Mouse (Mus musculus) macrophage (primary cell): ENCODE results near the gene Pcnt. TPM values are rescaled to one million over a fixed set of nuclear protein-coding genes. Genes with fewer than 3 reads are reported as not detected.
A peak's percentile ranks its signal among the peaks of the same experiment; 100 is the strongest.

Source experiments
- H3K27ac ChIP-seq: fragments of 350-480 bp; formaldehyde crosslinking; 2 replicates; pipeline ENCODE4 v1.9.0; 2021
- H3K36me3 ChIP-seq: fragments of 350-480 bp; formaldehyde crosslinking; 2 replicates; pipeline ENCODE4 v1.9.0; 2021; ENCODE audit errors: inconsistent target
- H3K4me3 ChIP-seq: fragments of 350-480 bp; formaldehyde crosslinking; 2 replicates; pipeline ENCODE4 v1.9.0; 2021; ENCODE audit errors: inconsistent target
- H3K79me2 ChIP-seq: fragments of 350-480 bp; formaldehyde crosslinking; 2 replicates; pipeline ENCODE4 v1.9.0; 2021; ENCODE audit errors: inconsistent target
- WGBS: methylation state at CpG from one replicate; pipeline ENCODE4 v1.1.7; 2026; ENCODE audit warnings: inconsistent platforms; ENCODE audit not compliant: missing documents; 5-methylcytosine and 5-hydroxymethylcytosine counted together
- polyA plus RNA-seq: library from polyadenylated mRNA; stranded (reverse); fragments of 250-400 nt; gene quantifications from 3 replicates; pipeline ENCODE4 v1.2.4, GENCODE M21; 2018; ENCODE audit warnings: inconsistent platforms

Pcnt gene
- polyA plus RNA-seq, 1 experiment from 2014 or later: 17.2 TPM

GRCm38 (mm10) chr10:76363233-76363632 is 79.4 kb downstream of the Pcnt start:
- H3K27ac ChIP-seq: no peak overlapping the region
- peaks cover 7% of the 10 kb centered on the region; the same call in 1 of the 2 replicates for H3K36me3 ChIP-seq
- WGBS: 85% methylated on average over 3 of the region's 3 CpGs
- H3K79me2 ChIP-seq: no peaks in the 10 kb centered on the region
- H3K4me3 ChIP-seq: no peak overlapping the region

GRCm38 (mm10) chr10:76358468-76358867 is 84.1 kb downstream of the Pcnt start:
- H3K4me3 ChIP-seq: no peak overlapping the region
- H3K27ac ChIP-seq: no peak overlapping the region
- H3K79me2 ChIP-seq: no peaks in the 10 kb centered on the region
- 44% methylated on average over 5 of the region's 5 CpGs for WGBS
- H3K36me3 ChIP-seq: peaks cover 31% of the 10 kb centered on the region; the same call in 1 of the 2 replicates

DNA sequence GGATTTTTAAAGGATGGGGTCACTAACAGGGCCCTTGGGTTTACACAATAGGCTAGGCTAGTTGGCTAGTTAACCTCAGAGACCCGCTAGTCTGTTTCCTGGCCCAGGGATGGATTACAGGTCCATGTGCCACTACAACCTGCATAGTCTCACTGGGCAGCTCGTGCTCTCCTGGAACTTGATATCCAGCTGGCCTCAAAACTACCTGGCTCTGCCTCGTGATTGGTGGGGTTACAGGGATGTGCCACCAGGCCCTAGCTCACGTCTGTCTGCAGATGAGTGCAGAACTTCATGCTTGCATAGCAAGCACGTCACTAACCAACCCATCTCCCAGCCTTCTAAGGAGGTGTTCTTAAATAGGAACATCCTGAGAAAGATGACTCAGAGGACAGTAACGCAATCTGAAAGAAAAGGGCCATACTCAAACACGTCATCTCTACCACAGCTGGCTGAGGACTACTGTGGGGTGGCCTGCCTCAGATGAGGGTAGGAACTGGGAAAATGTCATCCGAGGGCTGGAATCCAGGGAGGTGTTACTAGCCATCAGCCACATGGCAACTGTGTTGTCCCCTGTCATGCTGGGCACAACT is 85.2 kb downstream of the Pcnt start:
- no peaks in the 10 kb centered on the region for H3K79me2 ChIP-seq
- H3K36me3 ChIP-seq: peaks cover 32% of the 10 kb centered on the region; the same call in 1 of the 2 replicates
- H3K4me3 ChIP-seq: no peak overlapping the region
- 81% methylated on average over 8 of the region's 8 CpGs for WGBS
- no peak overlapping the region for H3K27ac ChIP-seq

DNA sequence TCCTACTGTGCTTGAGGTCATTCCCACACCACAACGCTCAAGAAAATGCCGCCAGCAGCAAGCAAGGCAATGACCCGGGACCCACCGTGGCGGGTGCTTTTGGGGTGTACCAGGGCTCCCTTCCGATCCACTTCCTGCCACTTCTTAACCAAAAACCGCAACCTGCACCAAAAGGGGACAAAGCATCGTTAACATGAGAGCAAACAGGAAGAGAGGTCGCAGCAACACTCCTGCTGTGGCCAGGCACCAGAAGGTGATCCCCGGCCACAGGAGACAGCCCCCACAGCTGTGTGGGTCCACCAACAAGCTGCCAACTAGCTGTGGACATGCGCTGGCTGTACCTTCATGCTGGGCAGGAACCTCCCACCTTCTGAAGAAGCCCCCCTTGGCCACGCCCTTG is 87.6 kb downstream of the Pcnt start:
- H3K36me3 ChIP-seq: peaks cover 39% of the 10 kb centered on the region; the same call in 1 of the 2 replicates
- no peak overlapping the region for H3K4me3 ChIP-seq
- H3K27ac ChIP-seq: no peak overlapping the region
- 44% methylated on average over 12 of the region's 12 CpGs for WGBS
- no peaks in the 10 kb centered on the region for H3K79me2 ChIP-seq

DNA sequence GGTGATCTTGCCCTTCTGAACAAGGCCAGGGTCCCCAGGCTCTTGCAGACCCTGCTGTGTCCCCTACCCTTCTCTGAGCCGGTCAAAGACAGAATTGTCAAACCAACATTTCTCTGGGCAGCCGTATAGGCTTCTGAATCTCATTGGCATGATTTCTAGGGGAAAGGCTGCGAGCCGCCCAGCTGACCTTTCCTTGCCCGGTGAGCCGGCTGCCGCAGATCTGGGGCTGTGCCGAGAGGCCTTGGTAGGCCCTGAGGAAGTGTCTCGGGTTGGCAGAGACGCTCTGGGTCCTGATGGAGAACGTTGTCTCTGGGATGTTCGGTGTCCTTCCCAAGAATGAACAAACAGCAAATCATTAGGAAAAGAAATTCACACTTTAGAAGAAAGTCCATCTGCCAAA is 88.6 kb downstream of the Pcnt start:
- no peaks in the 10 kb centered on the region for H3K79me2 ChIP-seq
- H3K36me3 ChIP-seq: peaks cover 39% of the 10 kb centered on the region; the same call in 1 of the 2 replicates
- H3K27ac ChIP-seq: no peak overlapping the region
- 98% methylated on average over 6 of the region's 12 CpGs for WGBS
- no peak overlapping the region for H3K4me3 ChIP-seq

GRCm38 (mm10) chr10:76351953-76352352 is 90.6 kb downstream of the Pcnt start:
- Histone ChIP-seq H3K36me3 (peaks cover 38% of the 10 kb centered on the region; the same call in 1 of the 2 replicates), H3K79me2 (no peaks in the 10 kb centered on the region), H3K4me3 (no peak overlapping the region), H3K27ac (no peak overlapping the region)
- WGBS: 37% methylated on average over 6 of the region's 7 CpGs

- 15% methylated on average over 4 of the region's 4 CpGs for WGBS
- H3K4me3 ChIP-seq: peak overlapping the region; percentile 51; the same call in 1 of the 2 replicates
- peaks cover 5% of the 10 kb centered on the region; the same call in 1 of the 2 replicates for H3K36me3 ChIP-seq
- peaks cover 30% of the 10 kb centered on the region for H3K79me2 ChIP-seq
- no peak overlapping the region for H3K27ac ChIP-seq
Observed at GRCm38 (mm10) chr10:76346589-76346988, 96.0 kb downstream of the Pcnt start.

DNA sequence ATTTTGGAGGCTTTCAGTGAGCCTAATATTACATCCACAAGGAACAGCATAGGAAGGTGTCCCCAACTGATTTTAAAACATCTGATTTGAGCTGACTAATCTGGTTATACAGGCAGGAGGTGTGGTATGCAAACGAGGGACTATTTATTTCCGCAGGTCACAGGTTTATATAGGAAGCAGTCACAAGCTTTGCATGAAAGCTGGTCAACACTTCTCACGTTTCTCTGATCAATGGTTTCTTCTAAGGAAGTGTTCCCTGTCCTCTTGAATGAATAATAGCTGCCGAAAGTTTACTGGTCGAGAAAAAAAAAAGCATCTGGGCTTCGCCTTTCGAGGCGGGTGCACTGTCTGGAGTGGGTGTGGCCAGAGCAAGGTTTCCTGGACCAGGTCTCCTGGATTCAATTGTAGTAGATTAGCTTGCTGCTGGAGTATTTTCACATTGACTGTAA is 96.5 kb downstream of the Pcnt start:
- Histone ChIP-seq H3K36me3 (0 out of 2 replicates have a peak, but pooled peaks cover under 1% of the 10 kb centered on the region), H3K79me2 (peaks cover 36% of the 10 kb centered on the region), H3K4me3 (peak overlapping the region; percentile 51), H3K27ac (no peak overlapping the region)
- WGBS: under 1% methylated on average over 8 of the region's 8 CpGs

DNA sequence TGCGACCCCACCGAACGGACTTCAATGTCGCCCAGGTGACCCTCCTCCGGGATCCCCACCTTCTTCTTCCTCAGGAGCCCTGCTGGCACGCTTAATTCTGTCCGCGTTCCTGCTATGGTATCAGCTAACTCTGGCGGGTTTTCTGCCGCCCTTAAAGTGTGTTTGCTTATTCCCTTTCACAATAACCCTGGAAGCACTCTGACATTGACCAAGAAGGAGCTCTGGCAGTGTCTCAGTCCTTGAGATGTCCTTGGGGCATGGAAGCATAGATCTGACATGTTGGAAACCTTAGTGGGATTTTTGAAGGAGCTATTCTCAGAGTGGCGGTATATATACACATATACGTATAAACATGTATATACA is 97.1 kb downstream of the Pcnt start:
- peaks cover 36% of the 10 kb centered on the region for H3K79me2 ChIP-seq
- WGBS: 0% methylated on average over 12 of the region's 12 CpGs
- no peaks in the 10 kb centered on the region for H3K36me3 ChIP-seq
- no peak overlapping the region for H3K27ac ChIP-seq
- H3K4me3 ChIP-seq: peak overlapping the region; percentile 51

DNA sequence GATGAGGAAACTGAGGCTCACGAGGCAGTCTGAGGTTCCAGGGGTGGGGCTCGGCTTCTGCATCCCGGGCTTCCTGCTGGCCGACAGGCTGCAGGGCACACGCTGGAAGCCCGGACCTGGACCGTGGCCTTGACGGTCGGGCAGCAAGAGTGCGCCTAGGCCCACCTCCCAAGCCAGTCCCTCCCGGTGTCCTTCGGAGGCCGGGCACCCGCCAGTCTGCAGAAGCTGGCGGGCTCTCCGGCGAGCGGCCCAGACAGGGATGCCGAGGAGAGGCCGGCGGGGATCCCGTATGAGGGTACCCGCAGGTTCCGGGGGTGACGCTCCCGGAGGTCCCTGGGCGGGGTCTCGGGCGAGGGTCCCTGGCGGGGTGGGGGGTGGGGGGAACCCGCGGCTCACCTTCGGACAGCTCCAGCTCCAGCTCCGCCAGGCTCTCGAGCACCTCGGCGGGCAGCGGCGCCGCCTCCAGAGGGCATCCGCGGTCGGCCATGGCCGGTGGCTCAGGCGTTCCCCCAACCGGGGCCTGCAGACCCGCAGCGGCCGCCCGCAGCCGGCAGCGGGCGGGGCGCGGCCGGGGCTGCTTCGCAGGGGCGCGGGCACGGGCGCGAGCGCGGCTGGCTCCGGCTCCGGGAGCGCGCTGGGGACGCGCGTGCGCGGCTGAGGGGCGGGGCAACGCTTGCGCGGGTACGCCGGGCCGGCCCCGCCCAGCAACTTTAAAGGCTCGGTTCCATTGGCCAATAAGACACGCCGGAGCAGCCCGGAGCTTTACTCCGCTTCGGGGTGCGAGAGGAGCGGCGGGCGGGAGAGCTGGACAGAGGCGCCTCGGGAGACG is 97.7 kb downstream of the Pcnt start, which contains the start of gene Dip2a:
TSS of gene Dip2a (minus strand) at position 581 of the 829 bp plus-strand sequence.
- Histone ChIP-seq H3K36me3 (no peaks in the 10 kb centered on the region), H3K27ac (no peak within 1 kb of the TSS), H3K4me3 (peak within 1 kb of the TSS; percentile 51), H3K79me2 (peaks cover 36% of the 10 kb centered on the region)
- WGBS: under 1% methylated on average over 77 of the region's 94 CpGs

GRCm38 (mm10) chr10:76334350-76334749 is 108.2 kb downstream of the Pcnt start:
- Histone ChIP-seq H3K36me3 (no peaks in the 10 kb centered on the region), H3K79me2 (peaks cover 52% of the 10 kb centered on the region; the same call in 1 of the 2 replicates), H3K27ac (no peak overlapping the region), H3K4me3 (no peak overlapping the region)
- WGBS: 80% methylated on average over 4 of the region's 4 CpGs

GRCm38 (mm10) chr10:76332040-76332439 is 110.5 kb downstream of the Pcnt start:
- H3K79me2 ChIP-seq: peaks cover 52% of the 10 kb centered on the region; the same call in 1 of the 2 replicates
- no peak overlapping the region for H3K4me3 ChIP-seq
- no peak overlapping the region for H3K27ac ChIP-seq
- H3K36me3 ChIP-seq: no peaks in the 10 kb centered on the region
- WGBS: 100% methylated on average over 2 of the region's 2 CpGs

DNA sequence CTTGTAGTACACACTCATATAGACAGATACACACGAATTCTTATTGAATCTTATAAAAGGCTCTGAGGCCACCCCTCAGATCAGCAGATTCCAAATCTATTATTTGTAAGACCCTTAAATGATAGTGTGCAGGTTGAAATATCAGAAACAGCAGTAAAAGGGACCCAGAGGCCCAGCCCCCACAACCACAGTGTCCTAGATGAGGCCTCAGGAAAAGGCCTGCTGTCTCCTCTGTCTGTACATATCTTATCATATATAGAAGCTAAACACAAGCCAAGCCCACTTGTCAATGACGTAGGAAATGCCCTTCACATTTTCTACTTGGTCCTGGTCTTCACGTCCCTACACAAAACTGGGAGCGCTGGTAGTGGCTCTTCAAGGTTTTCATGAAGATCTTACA is 113.5 kb downstream of the Pcnt start:
- Histone ChIP-seq H3K27ac (no peak overlapping the region), H3K79me2 (peaks cover 30% of the 10 kb centered on the region; the same call in 1 of the 2 replicates), H3K4me3 (no peak overlapping the region), H3K36me3 (no peaks in the 10 kb centered on the region)
- 98% methylated on average over 4 of the region's 4 CpGs for WGBS

DNA sequence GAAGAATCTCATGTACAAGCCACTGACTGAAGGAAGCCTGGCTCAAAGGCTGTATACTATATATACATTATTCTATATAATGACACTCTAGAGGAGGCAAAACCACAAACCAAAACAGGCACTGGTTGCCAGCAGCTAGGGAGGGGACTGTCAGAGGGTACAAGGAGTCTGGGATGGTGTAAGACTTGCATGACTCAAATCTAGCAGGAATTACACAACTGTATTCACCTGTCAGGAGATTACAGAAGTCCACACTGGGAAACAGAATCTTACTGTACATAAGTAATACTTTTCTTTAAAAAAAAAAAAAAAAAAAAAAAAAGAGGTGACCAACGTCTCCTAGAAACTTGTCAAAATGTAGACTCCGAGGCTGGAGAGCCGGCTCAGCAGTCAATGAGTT is 114.0 kb downstream of the Pcnt start:
- Histone ChIP-seq H3K36me3 (no peaks in the 10 kb centered on the region), H3K79me2 (peaks cover 27% of the 10 kb centered on the region; the same call in 1 of the 2 replicates), H3K4me3 (no peak overlapping the region), H3K27ac (no peak overlapping the region)
- WGBS: 88% methylated on average over 3 of the region's 3 CpGs
